Mouse (Mus musculus): ENCODE measurements around the gene B130006D01Rik. TPM values are rescaled to one million over a fixed set of nuclear protein-coding genes. Genes with fewer than 3 reads are reported as not detected.

The B130006D01Rik gene
- total and polyA plus RNA-seq, 3 experiments = 0.10 to 0.38 (median 0.15) TPM

DNA sequence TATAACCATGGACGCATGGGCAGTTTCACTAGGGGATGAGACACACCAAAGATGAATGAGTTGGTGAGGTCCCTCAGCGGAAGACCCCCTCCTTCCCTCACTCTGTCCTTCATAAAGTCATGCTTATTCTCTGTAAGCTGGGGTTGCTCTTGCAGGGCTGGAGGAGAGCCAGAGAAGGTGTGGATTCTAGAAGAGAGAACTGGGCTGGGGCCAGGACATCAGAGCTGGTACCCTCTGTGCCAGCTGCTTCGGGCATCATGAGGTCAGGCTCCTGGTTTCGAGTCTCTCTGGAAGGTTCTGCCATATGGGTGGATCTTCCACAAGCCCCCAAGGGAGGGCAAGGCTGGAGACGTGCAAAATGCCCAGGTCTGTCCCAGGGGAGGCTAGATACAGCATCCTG is 24.8 kb upstream of the B130006D01Rik start:
- no peaks in the 10 kb centered on the region for H3K4me1 ChIP-seq (ENCODE audit: control insufficient read depth in 1 of 2, insufficient read depth in 2 of 2)
- dilution Hi-C loops (cut with MboI; ENCODE audit: extremely low pct_ligation_motif_present, extremely low pct_unique_long_range_greater_than_20kb, low sequenced_read_pairs) = no loop called here
- H3K4me3 ChIP-seq (replicated peaks in 1 of 3; ENCODE audit: low read depth in 2 of 3, low read length in 2 of 3, poor library complexity in 1 of 3) = no peak overlapping the region
- in situ Hi-C loops (cut with MboI; ENCODE audit: low pct_ligation_motif_present, low pct_unique_long_range_greater_than_20kb, low sequenced_read_pairs) = loop anchor here (10.0 kb wide), 1 partner anchor 266 kb away; no protein-coding TSS in a partner anchor
- no peak for DNase-seq (ENCODE audit: extremely low read depth)
- H3K4me2 ChIP-seq (ENCODE audit: insufficient read depth, low read depth, poor library complexity, severe bottlenecking) = no peak overlapping the region
- no peak overlapping the region for H3K9ac ChIP-seq (ENCODE audit: insufficient read depth, low read depth)
- H3K27ac ChIP-seq (ENCODE audit: insufficient read depth, low read depth) = no peak overlapping the region
- H3K79me2 ChIP-seq (replicated peaks; ENCODE audit: control insufficient read depth, extremely low read depth, insufficient read depth, poor library complexity, severe bottlenecking) = no peaks in the 10 kb centered on the region
- no peak for TF ChIP-seq TBP (conservative IDR thresholded peaks at IDR 0.05; ENCODE audit: low read depth, low read length)
- no peaks in the 10 kb centered on the region for H3K36me3 ChIP-seq (replicated peaks in 1 of 2; ENCODE audit: control insufficient read depth in 1 of 2, insufficient read depth in 1 of 2, low read length in 1 of 2)
- H3K9me3 ChIP-seq (replicated peaks; ENCODE audit: low read length) = no peaks in the 10 kb centered on the region
- H3K27me3 ChIP-seq (replicated peaks) = peaks cover 1% of the 10 kb centered on the region

DNA sequence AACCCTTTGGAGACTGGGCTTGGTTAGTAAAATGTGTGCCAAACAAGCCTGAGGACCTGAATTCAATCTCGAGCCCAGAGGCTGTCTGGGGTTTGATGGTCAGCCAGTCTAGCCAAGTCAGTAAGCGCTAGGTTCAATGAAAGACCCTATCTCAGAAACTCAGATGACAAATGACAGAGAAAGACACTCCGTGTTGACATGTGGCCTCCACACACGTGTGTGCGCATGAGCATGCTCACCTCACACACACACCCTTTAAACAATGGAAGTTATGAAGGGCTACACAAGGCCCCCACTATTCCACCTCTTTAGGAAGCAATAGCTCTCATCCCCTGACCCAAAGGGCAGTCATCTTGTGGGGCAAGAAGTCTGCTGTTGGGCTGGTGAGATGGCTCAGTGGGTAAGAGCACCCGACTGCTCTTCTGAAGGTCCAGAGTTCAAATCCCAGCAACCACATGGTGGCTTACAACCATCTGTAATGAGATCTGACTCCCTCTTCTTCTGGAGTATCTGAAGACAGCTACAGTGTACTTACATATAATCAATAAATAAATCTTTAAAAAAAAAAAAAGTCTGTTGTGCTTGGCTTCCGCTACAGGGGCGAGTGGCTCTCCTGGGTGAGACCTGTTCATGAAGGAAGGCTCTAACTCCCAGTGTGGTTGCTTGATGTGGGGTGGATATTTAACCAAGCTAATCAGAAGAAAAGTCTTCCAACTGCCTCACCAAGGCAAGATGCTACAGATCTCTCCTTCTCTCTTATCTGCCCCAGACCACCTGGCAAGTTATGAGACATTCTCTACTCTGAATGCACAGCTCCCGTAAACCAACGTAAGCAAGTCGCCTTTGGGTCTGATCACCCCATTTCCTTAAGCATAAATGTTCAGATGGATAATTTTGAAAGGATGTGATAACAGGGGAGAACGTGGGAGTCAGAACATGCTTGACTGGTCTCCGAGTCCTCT is 22.3 kb upstream of the B130006D01Rik start:
- DNase-seq (ENCODE audit: extremely low read depth) = no peak
- peaks cover 11% of the 10 kb centered on the region for H3K27me3 ChIP-seq (replicated peaks)

DNA sequence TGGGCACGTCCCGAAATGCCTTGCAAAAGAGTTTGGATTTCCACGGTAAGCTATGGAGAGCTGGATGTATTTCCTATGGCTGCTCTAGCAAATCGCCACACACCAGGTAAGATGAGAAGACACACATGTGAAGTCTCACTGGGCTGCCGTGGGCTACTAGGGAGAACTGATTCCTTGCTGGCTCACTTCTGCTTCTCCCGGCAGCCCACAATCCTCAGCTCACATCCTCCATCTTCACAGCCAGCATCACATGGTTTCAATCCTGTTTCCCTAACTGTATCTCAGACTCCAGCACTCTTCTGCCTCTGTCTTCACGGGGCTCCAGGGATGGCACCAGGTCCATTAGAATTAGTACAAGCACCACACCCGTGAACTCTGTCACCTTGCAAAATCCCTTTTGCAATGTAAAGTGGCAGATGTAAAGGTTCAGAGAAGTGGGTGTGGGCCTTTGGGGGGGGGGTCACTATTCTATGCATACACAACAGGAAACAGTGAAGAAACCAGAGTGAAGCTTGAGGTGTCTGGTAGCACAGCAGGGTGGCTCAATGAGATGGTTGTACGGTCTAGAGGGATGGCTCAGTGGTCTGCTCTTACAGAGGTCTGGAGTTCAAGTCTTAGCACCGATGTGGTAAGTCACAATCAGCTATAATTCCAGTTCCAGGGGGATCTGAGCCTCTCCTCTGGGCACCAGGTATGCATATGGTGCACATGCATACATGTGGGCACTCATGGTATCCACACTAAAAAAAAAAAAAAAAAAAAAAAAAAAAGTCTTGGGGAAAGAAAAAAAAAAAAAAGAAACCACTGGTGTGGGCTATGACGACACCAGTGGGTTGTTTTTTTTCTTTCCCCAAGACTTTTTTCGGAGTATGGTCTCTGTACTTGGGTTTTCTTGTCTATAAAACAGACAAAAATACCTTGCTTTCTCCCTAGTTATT is 19.1 kb upstream of the B130006D01Rik start:
- dilution Hi-C loops (cut with MboI; ENCODE audit: extremely low pct_ligation_motif_present, extremely low pct_unique_long_range_greater_than_20kb, low sequenced_read_pairs) = no loop called here
- Histone ChIP-seq H3K9ac (ENCODE audit: insufficient read depth, low read depth) (no peak overlapping the region), H3K27ac (ENCODE audit: insufficient read depth, low read depth) (no peak overlapping the region), H3K4me1 (ENCODE audit: control insufficient read depth in 1 of 2, insufficient read depth in 2 of 2) (no peaks in the 10 kb centered on the region), H3K9me3 (replicated peaks; ENCODE audit: low read length) (no peaks in the 10 kb centered on the region), H3K36me3 (replicated peaks in 1 of 2; ENCODE audit: control insufficient read depth in 1 of 2, insufficient read depth in 1 of 2, low read length in 1 of 2) (no peaks in the 10 kb centered on the region), H3K79me2 (replicated peaks; ENCODE audit: control insufficient read depth, extremely low read depth, insufficient read depth, poor library complexity, severe bottlenecking) (no peaks in the 10 kb centered on the region), H3K27me3 (replicated peaks) (peaks cover 23% of the 10 kb centered on the region), H3K4me3 (replicated peaks in 1 of 3; ENCODE audit: low read depth in 2 of 3, low read length in 2 of 3, poor library complexity in 1 of 3) (no peak overlapping the region), H3K4me2 (ENCODE audit: insufficient read depth, low read depth, poor library complexity, severe bottlenecking) (no peak overlapping the region)
- no peak for DNase-seq (ENCODE audit: extremely low read depth)
- TF ChIP-seq ZNF384 (IDR thresholded peaks at IDR 0.05; ENCODE audit: low read depth, low read length) (peak; percentile 66), IRF4 (IDR thresholded peaks at IDR 0.05; ENCODE audit: low read depth, low read length) (no peak), EP300 (IDR thresholded peaks at IDR 0.05; ENCODE audit: low read length) (no peak)
- in situ Hi-C loops (cut with MboI; ENCODE audit: low pct_ligation_motif_present, low pct_unique_long_range_greater_than_20kb, low sequenced_read_pairs) = no loop called here

More for the DNA sequence above, 22.3 kb upstream of the B130006D01Rik start:
- Histone ChIP-seq H3K4me3 (replicated peaks in 1 of 3; ENCODE audit: low read depth in 2 of 3, low read length in 2 of 3, poor library complexity in 1 of 3) (no peak overlapping the region), H3K9me3 (replicated peaks; ENCODE audit: low read length) (no peaks in the 10 kb centered on the region), H3K79me2 (replicated peaks; ENCODE audit: control insufficient read depth, extremely low read depth, insufficient read depth, poor library complexity, severe bottlenecking) (no peaks in the 10 kb centered on the region), H3K36me3 (replicated peaks in 1 of 2; ENCODE audit: control insufficient read depth in 1 of 2, insufficient read depth in 1 of 2, low read length in 1 of 2) (no peaks in the 10 kb centered on the region), H3K9ac (ENCODE audit: insufficient read depth, low read depth) (no peak overlapping the region), H3K4me2 (ENCODE audit: insufficient read depth, low read depth, poor library complexity, severe bottlenecking) (no peak overlapping the region), H3K4me1 (ENCODE audit: control insufficient read depth in 1 of 2, insufficient read depth in 2 of 2) (no peaks in the 10 kb centered on the region), H3K27ac (ENCODE audit: insufficient read depth, low read depth) (no peak overlapping the region)
- no peak for TF ChIP-seq POLR2AphosphoS2 (IDR thresholded peaks at IDR 0.05; ENCODE audit: low read depth, low read length)
- no peak for TF ChIP-seq ZNF384 (IDR thresholded peaks at IDR 0.05; ENCODE audit: low read depth, low read length)
- TF ChIP-seq CHD1 (IDR thresholded peaks at IDR 0.05; ENCODE audit: low read depth, low read length) = no peak
- no peak for TF ChIP-seq MEF2A (IDR thresholded peaks at IDR 0.05; ENCODE audit: borderline replicate concordance, low read depth, low read length)
- no peak for TF ChIP-seq EP300 (IDR thresholded peaks at IDR 0.05; ENCODE audit: low read length)
- no peak for TF ChIP-seq CTCF (conservative IDR thresholded peaks at IDR 0.05 in 1 of 2, IDR thresholded peaks at IDR 0.05 in 1 of 2; ENCODE audit: low read depth in 2 of 2, low read length in 2 of 2)
- no peak for TF ChIP-seq USF1 (IDR thresholded peaks at IDR 0.05; ENCODE audit: low read depth, low read length)
- no peak for TF ChIP-seq HCFC1 (IDR thresholded peaks at IDR 0.05; ENCODE audit: low read depth, low read length)
- no peak for TF ChIP-seq ZC3H11A (IDR thresholded peaks at IDR 0.05; ENCODE audit: low read depth, low read length)
- TF ChIP-seq PAX5 (IDR thresholded peaks at IDR 0.05; ENCODE audit: low read length) = no peak
- TF ChIP-seq RAD21 (IDR thresholded peaks at IDR 0.05; ENCODE audit: low read depth, low read length) = no peak
- TF ChIP-seq RCOR1 (conservative IDR thresholded peaks at IDR 0.05; ENCODE audit: low read depth, low read length) = no peak
- dilution Hi-C loops (cut with MboI; ENCODE audit: extremely low pct_ligation_motif_present, extremely low pct_unique_long_range_greater_than_20kb, low sequenced_read_pairs) = no loop called here
- in situ Hi-C loops (cut with MboI; ENCODE audit: low pct_ligation_motif_present, low pct_unique_long_range_greater_than_20kb, low sequenced_read_pairs) = no loop called here

All from CH12.LX (cell line).